10 mouse cellular contexts compared by ENCODE assay signal in the genomic region with DNA sequence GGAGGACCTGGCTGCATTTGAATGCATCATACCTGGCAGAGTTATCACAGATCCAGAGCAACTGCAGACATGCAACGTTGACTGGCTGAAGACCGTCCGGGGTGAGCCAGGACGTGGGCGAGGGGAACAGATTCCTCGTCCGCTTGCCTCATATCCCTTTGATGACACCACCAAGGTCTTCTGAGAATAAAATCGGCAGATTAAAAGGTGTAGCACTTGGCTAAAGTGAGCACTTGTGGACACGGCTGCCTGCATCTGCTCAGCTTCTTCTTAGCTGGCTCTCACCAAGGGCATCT. TPM values are rescaled to one million over a fixed set of nuclear protein-coding genes. Genes with fewer than 3 reads are reported as not detected.
DNase-seq lines count a peak whose midpoint lies in the region; ATAC-seq lines count a peak whose summit lies in the region.
"Had no signal": no experiment of that assay in that cellular context is flagged by ENCODE, and none has a peak within 500 bp of the region (broad histone marks: within the 10 kb centered on the region; RNA-seq: fewer than 3 reads in every experiment).

No protein-coding gene starts in this region.

- no peak for ATAC-seq in hindbrain, embryonic 15.5 days (ENCODE audit: low FRiP score, low read depth)
- no peak for ATAC-seq in midbrain, embryonic 15.5 days (replicated peaks)
- ATAC-seq in frontal cortex, adult (ENCODE audit: low TSS enrichment): no peak

- no peaks in the 10 kb centered on the region for H3K27me3 ChIP-seq in hindbrain, embryonic 15.5 days
- no peaks in the 10 kb centered on the region for H3K27me3 ChIP-seq in midbrain, embryonic 15.5 days (replicated peaks)

- H3K4me2 ChIP-seq in hindbrain, embryonic 15.5 days: peak overlapping the region; percentile 64
- peak overlapping the region; percentile 74 for H3K4me2 ChIP-seq in midbrain, embryonic 15.5 days

- 0 out of 2 replicates have a peak overlapping the region, but pooled peaks have one; percentile 26 for H3K27ac ChIP-seq in hindbrain, embryonic 15.5 days (replicated peaks)
- H3K27ac ChIP-seq in midbrain, embryonic 15.5 days: peak overlapping the region; percentile 98

- H3K9me3 ChIP-seq in hindbrain, embryonic 15.5 days: no peaks in the 10 kb centered on the region
- H3K9me3 ChIP-seq in midbrain, embryonic 15.5 days: no peaks in the 10 kb centered on the region

- 0 out of 2 replicates have a peak, but pooled peaks cover under 1% of the 10 kb centered on the region for H3K36me3 ChIP-seq in hindbrain, embryonic 15.5 days
- no peaks in the 10 kb centered on the region for H3K36me3 ChIP-seq in midbrain, embryonic 15.5 days (replicated peaks)

- peak overlapping the region; percentile 51; the same call in 1 of the 2 replicates for H3K9ac ChIP-seq in hindbrain, embryonic 15.5 days
- no peak overlapping the region for H3K9ac ChIP-seq in midbrain, embryonic 15.5 days

- H3K4me3 ChIP-seq in hindbrain, embryonic 15.5 days: peak overlapping the region; percentile 51
- peak overlapping the region; percentile 61; the same call in 1 of the 2 replicates for H3K4me3 ChIP-seq in midbrain, embryonic 15.5 days

- H3K4me1 ChIP-seq in hindbrain, embryonic 15.5 days (replicated peaks): peaks cover 16% of the 10 kb centered on the region
- H3K4me1 ChIP-seq in midbrain, embryonic 15.5 days: peaks cover 17% of the 10 kb centered on the region

- WGBS in hindbrain, embryonic 15.5 days: 96% methylated on average over 9 of the region's 9 CpGs
- WGBS in midbrain, embryonic 15.5 days: 94% methylated on average over 9 of the region's 9 CpGs

- DNase-seq in layer of hippocampus, adult 9-11 months: peak; percentile 23
- DNase-seq in layer of hippocampus, postnatal 10 days (ENCODE audit: low spot score in 2 of 2): no peak
- DNase-seq in fat pad, adult 2 months (ENCODE audit: extremely low read depth, low read depth, low spot score): peak; percentile 59
- no peak for DNase-seq in frontal cortex, adult 2 months (ENCODE audit: extremely low spot score in 1 of 2, low spot score in 1 of 2)
- DNase-seq in layer of hippocampus, postnatal 25 days (ENCODE audit: extremely low spot score in 1 of 2, low spot score in 1 of 2): no peak
- DNase-seq: heart, postnatal 4 days had no signal

RNA-seq across cellular contexts. Expression of a gene that starts 1.8 kb away (rescaled TPM):
- 10 to 100 TPM; 12.9 to 15.4 TPM for total RNA-seq in layer of hippocampus, postnatal 10 days (2021)
- 16.9 and 17.1 TPM in 2 replicates for polyA plus RNA-seq in hindbrain, embryonic 15.5 days (2015; fragmentation: Nextera tagmentation; extraction: Ambion mirVana)
- 18.1 and 18.7 TPM in 2 replicates for polyA plus RNA-seq in midbrain, embryonic 15.5 days (2015; fragmentation: Nextera tagmentation; extraction: Ambion mirVana)
- polyA plus RNA-seq in frontal cortex, adult 2 months (2012; rRNA removed): 17.3 and 17.6 TPM in 2 replicates
- total RNA-seq in layer of hippocampus, postnatal 25 days (2021): 10 to 100 TPM; 13.9 to 14.9 TPM

RNA-seq across cellular contexts. Expression of a gene that starts 22.7 kb away (rescaled TPM):
- total RNA-seq in layer of hippocampus, postnatal 10 days (2021): 10 to 100 TPM; 10.4 to 11.2 TPM
- polyA plus RNA-seq in hindbrain, embryonic 15.5 days (2015; fragmentation: Nextera tagmentation; extraction: Ambion mirVana): 9.8 and 9.9 TPM in 2 replicates
- polyA plus RNA-seq in midbrain, embryonic 15.5 days (2015; fragmentation: Nextera tagmentation; extraction: Ambion mirVana): 10.2 and 10.9 TPM in 2 replicates
- 8.1 and 8.4 TPM in 2 replicates for polyA plus RNA-seq in frontal cortex, adult 2 months (2012; rRNA removed)
- 10 to 100 TPM in 1 of 2 experiments, 1 to 10 TPM in 1; 9.6 to 13.2 TPM for total RNA-seq in layer of hippocampus, postnatal 25 days (2021)

RNA-seq across cellular contexts. Expression of a gene that starts 24.8 kb away (rescaled TPM):
- 10 to 100 TPM; 65.9 to 69.4 TPM for total RNA-seq in layer of hippocampus, postnatal 10 days (2021)
- 146 and 148 TPM in 2 replicates for polyA plus RNA-seq in hindbrain, embryonic 15.5 days (2015; fragmentation: Nextera tagmentation; extraction: Ambion mirVana)
- polyA plus RNA-seq in midbrain, embryonic 15.5 days (2015; fragmentation: Nextera tagmentation; extraction: Ambion mirVana): 135 and 146 TPM in 2 replicates
- 95.9 and 97.4 TPM in 2 replicates for polyA plus RNA-seq in frontal cortex, adult 2 months (2012; rRNA removed)
- total RNA-seq in layer of hippocampus, postnatal 25 days (2021): 10 to 100 TPM; 56.9 TPM

RNA-seq across cellular contexts. Expression of a gene that starts 34.6 kb away (rescaled TPM):
- under 1 TPM in 1 of 2 experiments, not detected in 1; 0.54 TPM for total RNA-seq in layer of hippocampus, postnatal 10 days (2021)
- not detected in 2 replicates for polyA plus RNA-seq in hindbrain, embryonic 15.5 days (2015; fragmentation: Nextera tagmentation; extraction: Ambion mirVana)
- polyA plus RNA-seq in midbrain, embryonic 15.5 days (2015; fragmentation: Nextera tagmentation; extraction: Ambion mirVana): not detected in 2 replicates
- polyA plus RNA-seq in frontal cortex, adult 2 months (2012; rRNA removed): 0.06 and 0.11 TPM in 2 replicates
- not detected for total RNA-seq in layer of hippocampus, postnatal 25 days (2021)
- polyA plus RNA-seq: cortical plate, adult 2 months had no signal

Comparison
In these comparisons a context has a peak if more than half of its experiments do, and no peak if none do; other contexts are left out.
1. DNase-seq: peak in layer of hippocampus, adult 9-11 months (single experiment) and fat pad, adult 2 months (single experiment); none in layer of hippocampus, postnatal 10 days (0 of 2), frontal cortex, adult 2 months (0 of 2) and layer of hippocampus, postnatal 25 days (0 of 2).